Mouse (Mus musculus) ovary, postnatal 14 days (tissue): Measurements from ENCODE around the gene Pbx2.
"Not testable (repeated sequence)": the region's sequence is repeated elsewhere in the genome, so short reads cannot be mapped to it uniquely, and the experiment has no call there.

ENCODE experiments used
- DNase-seq: peaks from one replicate; pipeline ENCODE4 v3.0.0; 2022; ENCODE audit warnings: low spot score

Pbx2 gene

DNA sequence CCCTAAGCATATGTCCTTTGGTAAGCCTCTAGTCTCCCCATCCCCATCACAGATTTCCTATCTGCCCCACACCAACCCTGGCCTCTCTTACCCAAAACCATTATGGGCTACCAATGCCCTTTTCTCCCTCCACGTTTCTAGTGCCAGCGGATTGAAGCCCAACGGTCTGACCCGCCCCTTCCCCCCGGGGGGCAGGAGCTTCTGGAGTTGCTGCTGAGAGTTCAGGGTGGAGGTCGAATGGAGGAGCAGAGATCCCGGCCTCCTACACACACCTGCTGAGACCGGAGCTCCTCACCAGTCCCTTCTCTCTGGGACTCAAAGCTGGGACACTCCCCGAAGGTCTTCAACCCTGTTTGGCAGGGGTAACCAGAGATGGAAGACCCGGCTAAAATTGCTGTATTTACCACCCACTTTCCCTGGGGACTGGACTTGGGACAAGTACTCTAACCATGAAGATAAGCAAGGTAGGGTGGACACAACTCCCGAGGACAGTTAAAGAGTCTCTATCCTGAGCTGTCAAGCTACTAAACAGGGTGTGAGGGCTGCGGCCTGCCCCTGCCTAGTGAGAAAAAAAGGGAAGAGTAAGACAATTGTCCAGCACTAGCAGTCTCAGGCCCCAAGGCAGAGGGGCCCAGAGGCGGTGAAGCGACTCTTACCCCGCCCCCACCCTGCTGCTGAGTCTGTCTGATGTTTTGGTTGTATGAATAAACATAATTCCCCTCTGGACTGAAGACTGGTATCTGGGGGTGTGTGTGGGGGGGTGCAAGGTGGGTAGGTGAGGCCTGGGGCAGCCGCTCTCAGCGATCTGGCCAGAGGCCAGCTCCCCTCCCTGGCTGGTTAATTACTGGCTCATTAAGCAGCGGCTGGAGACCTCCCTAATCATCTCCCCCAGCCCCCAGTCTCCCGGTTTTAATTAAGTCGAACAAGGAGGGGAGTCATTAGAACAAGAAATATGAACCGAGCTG, at the start of gene Pbx2:
Gene Pbx2 (plus strand): TSS at position 238 of the 965 bp plus-strand sequence.
- no peak for DNase-seq

- not testable (repeated sequence) for DNase-seq
Measured at GRCm38 (mm10) chr17:34543567-34543966, 47.5 kb upstream of the Pbx2 start.

DNA sequence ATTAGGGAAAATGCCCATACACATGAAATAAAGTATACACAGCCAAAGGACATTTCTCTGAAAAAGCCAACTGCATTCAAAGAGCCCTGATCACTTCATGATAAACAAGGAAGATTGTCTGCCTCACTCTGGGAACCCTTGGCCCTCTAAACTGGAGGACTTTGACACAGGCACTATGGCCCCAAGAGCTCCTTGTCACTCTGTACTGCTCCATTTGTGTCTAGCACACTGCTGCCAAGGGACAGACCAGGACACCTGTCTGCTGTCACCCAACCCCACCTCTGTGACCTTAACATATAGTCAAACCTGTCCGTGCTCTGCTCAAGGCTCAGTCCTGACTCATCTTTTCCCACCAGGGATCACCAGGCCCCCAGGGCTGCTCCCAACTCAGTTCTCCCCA, 44.3 kb upstream of the Pbx2 start:
- DNase-seq, result no peak

DNA sequence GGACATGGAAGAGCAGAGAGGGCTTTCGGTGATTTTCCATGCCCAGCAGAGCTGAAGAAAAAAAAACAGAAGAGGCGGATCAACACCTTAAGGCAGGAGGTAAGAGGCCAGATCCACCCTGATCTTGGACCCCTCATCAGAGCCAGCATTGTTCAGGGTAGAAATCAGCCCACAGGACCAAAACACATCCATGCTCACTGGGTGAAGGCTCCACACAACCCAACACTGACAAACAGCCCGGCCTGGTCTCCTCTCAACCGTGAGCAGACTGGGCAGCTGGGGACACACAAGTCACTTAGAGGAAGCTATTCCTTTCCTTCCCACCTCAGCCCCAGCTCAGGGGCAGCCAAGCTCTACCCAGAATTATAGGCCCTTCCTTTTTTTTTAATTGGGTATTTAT, 43.5 kb upstream of the Pbx2 start:
- no peak for DNase-seq

- no peak for DNase-seq
Measured at GRCm38 (mm10) chr17:34549156-34549555, 41.9 kb upstream of the Pbx2 start.

DNA sequence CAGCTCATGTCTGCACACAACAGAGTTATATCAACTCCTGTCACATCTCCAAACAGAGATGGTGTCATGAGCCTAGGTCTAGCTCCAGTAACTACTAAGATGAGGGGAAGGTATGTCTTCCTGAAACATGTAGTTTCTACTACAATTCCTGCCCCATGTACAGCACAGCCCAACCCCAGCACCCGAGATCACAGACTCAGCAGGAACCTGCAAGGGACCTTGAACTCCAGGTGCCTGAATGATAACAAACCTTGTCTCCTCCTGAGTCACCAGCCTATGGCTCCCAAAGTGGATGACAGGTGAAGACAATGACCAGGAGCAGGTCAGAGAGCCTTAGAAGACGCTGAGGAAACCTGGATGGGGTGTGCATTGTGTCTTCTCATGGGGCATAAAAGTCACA, 41.2 kb upstream of the Pbx2 start:
- DNase-seq, result no peak

DNA sequence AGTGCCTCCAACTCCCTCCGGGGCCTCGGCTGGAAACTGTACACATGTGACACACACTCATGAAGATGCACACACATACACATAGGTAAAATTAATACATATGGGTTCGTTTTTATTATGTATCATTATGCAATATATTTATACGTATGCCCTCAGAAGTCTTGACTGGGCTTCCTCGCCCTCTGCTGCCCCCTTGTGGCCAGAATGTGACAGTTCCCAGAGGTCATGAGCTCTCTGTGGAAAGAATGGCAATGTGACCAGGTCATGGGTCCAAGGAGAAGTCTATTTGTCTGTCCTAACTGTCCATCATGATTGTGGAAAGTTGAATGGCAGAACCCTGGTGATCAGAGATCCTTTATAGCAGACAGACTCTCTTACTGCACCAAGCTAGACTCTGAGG, 35.6 kb upstream of the Pbx2 start:
- DNase-seq, result peak; percentile 77

DNA sequence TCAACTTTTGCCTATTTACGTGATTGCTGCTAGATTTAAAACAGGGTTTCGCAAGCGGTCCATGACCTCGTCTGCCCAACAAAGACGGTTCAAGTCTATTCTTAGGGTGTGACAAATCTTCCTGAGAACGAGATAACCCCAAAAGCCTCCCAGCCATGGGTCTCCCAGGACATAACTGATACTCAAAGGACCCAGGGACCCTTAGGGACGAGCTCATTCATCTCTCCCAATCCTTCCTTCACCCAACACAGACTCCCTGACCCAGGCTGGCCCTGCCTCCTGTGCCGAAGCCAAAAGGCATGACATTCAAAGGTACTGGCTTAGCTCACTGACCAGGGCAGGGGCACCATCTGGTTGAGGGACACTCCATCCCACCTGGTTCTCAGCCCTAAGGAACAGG, 34.7 kb upstream of the Pbx2 start:
- no peak for DNase-seq

DNA sequence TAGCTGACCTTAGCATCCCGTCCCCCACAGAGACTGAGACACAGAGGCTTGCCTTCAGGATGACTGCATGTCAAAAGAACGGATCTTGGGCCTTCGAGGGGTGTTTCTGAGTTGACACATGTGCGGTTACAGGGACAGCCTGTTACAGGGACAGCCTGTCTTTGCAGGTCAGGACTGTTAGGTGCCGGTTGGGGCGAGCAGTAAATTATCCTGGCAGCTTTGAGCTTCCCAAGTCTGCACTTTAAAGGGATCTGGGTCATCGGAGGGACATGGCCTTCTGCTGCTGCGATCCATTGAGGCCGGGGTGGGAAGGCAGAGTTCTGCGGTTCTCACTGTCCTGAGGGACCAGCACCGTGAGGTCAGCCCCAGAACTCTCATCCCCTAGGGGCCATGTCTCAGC, 33.7 kb upstream of the Pbx2 start:
- no peak for DNase-seq

DNA sequence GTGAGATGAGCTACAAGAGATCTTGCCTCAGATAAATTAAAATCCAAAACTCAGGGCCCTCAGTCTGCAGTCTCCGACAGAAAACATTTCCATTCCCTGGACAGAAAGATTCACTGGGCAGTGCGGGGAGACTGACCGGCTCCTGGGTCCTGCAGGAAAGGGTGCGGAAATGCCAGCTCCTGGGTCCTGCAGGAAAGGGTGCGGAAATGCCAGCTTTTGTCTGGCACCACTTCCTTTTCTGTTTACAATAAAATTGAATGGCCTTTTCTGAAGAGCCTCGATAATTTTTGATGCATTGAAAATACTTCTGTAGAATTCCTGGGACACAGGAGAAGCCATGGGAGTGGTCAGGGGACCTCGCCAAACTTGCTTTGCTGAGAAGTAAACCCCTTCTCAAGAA, 31.9 kb upstream of the Pbx2 start:
- DNase-seq, result no peak

DNA sequence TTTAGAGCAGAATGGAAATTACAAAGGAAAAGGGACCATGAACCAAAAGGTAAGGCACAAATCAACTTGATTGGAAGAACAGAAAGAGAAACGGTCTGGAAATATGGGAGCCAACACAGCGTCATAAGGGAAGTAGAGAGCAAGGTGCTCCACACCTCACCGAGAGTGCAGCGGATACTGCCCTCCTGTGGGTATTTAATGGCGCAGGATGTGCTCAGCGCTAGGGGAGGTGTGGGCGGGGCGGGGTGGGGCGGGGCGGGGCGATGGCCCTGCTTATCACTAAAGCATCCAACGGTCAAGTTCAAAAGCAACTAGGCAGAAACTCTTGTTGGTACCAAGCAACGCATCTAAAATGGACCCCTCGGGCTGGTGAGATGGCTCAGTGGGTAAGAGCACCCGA, 31.2 kb upstream of the Pbx2 start:
- no peak for DNase-seq

DNA sequence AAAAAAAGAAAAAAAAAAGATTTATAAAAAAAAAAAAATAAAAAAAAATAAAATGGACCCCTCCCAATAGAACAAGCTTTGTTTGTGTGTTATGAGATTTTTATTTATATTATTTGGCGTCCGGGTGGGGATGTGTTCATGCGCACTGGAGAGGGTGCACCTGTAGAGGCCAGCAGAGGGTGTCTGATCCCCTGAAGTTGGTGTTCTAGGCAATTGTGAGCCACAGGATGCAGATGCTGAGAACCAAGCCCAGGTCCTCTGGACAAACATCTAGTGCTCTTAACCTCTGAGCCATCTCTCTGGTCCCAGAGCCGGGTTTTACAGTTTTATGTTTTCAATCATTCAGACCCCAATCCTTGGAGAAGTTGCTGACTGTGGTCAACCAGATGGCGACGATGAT, 30.6 kb upstream of the Pbx2 start:
- no peak for DNase-seq

DNA sequence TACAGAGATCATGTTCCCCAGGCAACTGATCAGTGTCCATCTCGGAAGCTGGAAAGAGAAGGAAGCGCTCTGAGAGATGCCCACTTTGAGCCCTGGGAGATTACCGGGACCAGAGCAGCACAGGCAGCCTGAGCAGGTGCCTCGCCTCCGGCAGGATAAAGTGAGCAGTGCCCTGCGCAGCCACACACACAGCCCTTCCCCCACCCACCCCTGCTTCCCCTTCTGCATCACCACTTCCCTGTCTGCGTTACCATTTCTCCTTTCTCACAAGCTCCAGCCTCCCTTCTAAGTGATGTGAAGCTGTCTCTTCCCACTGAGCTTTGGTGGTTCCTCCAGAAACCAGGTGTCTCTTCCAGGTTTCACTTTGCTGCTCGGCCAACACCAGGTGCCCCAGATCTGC, 29.9 kb upstream of the Pbx2 start:
- no peak for DNase-seq

DNA sequence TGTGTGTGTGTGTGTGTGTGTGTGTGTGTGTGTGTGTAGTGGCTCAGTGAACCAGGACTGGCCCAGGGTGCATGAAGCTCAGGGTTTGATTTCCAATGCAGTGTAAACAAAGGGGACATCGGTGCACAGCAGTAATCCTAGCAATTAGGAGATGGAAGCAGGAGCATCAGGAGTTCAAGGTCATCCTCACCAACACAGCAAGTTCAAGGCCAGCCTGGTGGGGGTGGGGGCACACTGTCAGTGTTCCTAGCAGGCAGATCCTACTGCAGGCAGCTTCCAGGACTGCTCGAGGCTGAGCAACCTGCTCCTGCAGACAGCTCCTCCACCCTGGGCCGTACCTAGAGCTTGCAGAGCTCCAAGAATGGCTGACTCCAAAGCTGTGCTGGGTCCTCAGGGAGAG, 28.5 kb upstream of the Pbx2 start:
- no peak for DNase-seq

DNA sequence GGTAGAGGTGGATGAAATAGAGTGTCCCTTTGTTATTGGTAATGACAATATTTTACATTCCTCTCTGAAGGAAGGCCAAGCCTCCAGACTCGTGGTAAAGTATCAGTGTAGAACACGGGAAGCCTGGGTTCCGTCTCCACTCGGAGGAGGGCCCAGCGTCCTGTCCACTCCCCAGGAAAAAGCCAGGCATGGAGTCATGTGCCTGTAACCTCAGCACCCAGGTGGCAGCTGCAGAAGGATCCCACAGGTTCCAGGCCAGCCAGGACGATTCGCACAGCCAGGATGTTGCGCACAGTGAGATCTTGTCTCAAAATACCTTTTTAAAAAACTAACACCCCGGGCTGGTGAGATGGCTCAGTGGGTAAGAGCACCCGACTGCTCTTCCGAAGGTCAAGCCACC, 27.7 kb upstream of the Pbx2 start:
- no peak for DNase-seq

DNA sequence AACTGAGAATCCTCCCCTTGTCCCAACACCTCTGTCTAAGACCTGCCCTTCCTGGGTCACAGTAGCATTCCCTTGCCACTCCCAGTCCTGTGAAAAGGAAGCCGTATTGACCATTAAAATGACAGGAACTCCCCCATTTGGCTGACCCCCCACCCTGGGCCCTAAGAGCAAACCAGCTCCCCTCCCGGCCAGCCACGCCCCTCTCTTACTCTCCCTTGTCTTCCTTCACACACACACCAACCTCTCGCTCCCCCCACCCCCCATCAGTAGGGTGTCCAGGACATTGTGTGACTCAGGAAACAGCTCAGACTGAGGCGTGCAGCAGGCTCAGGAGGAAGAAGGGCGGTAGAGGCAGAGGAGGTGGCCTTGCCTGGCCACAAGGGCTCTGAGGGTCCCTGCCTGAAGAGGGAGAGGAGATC, 27.1 kb upstream of the Pbx2 start, which contains the start of gene Notch4:
Gene Notch4 (plus strand): TSS at position 266 of the 419 bp plus-strand sequence.
- no peak for DNase-seq

GRCm38 (mm10) chr17:34564796-34565195, 26.3 kb upstream of the Pbx2 start:
- DNase-seq, result no peak

- DNase-seq, result no peak
Measured at GRCm38 (mm10) chr17:34567311-34567710, 23.8 kb upstream of the Pbx2 start.

DNA sequence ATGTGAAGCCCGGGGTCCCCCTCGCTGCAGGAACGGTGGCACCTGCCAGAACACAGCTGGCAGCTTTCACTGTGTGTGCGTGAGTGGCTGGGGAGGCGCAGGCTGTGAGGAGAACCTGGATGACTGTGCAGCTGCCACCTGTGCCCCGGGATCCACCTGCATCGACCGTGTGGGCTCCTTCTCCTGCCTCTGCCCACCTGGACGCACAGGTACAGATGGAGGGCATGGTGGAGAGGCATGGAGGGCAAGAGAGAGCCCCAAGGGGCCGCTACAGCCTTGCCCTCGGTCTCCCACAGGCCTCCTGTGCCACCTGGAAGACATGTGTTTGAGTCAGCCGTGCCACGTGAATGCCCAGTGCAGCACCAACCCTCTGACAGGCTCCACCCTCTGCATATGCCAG, 22.6 kb upstream of the Pbx2 start:
- no peak for DNase-seq

DNA sequence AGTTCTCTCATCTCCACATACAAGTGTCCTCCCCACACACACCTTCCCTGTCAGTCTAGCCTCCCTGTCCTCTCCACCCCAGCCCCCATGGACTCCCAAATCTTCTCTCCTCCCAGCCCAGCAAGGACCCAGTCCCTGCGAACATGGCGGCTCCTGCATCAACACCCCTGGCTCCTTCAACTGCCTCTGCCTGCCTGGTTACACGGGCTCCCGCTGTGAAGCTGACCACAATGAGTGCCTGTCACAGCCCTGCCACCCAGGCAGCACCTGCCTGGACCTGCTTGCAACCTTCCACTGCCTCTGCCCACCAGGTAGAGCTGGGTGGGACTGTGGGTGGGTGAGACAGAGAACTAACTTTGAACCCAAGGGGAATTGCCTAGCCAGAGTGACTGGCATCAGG, 21.1 kb upstream of the Pbx2 start:
- DNase-seq, result no peak

- no peak for DNase-seq
Measured at GRCm38 (mm10) chr17:34571875-34572274, 19.2 kb upstream of the Pbx2 start.

DNA sequence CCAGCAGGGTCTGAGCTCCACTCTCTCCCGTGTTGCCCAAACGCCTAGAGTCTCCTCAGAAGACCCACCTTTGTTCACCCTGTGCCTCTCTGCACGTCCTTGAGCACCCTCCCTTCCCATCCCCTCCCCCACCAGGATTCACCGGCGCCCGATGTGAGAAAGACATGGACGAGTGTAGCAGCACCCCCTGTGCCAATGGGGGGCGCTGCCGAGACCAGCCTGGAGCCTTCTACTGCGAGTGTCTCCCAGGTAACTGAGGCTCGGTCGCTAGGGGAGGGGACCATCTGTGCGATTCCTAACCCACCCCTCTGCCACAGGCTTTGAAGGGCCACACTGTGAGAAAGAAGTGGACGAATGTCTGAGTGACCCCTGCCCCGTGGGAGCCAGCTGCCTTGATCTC, 18.7 kb upstream of the Pbx2 start:
- no peak for DNase-seq

GRCm38 (mm10) chr17:34576577-34576976, 14.5 kb upstream of the Pbx2 start:
- no peak for DNase-seq

DNA sequence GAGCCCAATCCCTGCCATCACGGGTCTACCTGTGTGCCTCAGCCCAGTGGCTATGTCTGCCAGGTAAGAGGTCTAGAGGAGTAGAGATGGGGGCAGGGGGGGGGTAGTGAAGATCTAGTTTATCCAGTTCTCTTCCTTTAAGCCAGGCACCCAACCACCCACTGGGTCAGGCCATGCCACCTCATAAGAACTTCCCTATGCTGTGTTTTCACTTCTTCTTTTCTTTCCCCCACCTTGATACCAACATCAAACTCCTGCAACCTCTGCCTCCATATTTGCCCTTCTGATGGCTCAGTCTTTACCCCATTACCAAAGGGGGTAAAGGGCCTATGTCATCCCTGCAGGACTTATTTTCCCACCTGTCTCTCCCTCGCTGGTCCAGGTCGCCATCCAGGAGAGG, 13.0 kb upstream of the Pbx2 start:
- no peak for DNase-seq
